Mouse (Mus musculus): Measurements from ENCODE around the gene Vmn1r113.
"Not testable (repeated sequence)": the region's sequence is repeated elsewhere in the genome, so short reads cannot be mapped to it uniquely, and the experiment has no call there.

The Vmn1r113 gene

GRCm38 (mm10) chr7:20786985-20787384 is at the start of gene Vmn1r113:
TSS of gene Vmn1r113 (plus strand) at chr7:20787285.
- not testable (repeated sequence) for DNase-seq (ENCODE audit: low spot score in 2 of 2)

GRCm38 (mm10) chr7:20770885-20771284 is 16.2 kb upstream of the Vmn1r113 start, which contains the start of gene Vmn1r112:
TSS of gene Vmn1r112 (plus strand) at chr7:20771185.
- not testable (repeated sequence) for DNase-seq (ENCODE audit: low spot score in 2 of 2)

GRCm38 (mm10) chr7:20812086-20812485 is 25.0 kb downstream of the Vmn1r113 start, which contains the start of gene Vmn1r114:
TSS of gene Vmn1r114 (minus strand) at chr7:20812186.
- not testable (repeated sequence) for DNase-seq (ENCODE audit: low spot score in 2 of 2)

Data from urinary bladder, postnatal 4 days (tissue).